In the genomic region with DNA sequence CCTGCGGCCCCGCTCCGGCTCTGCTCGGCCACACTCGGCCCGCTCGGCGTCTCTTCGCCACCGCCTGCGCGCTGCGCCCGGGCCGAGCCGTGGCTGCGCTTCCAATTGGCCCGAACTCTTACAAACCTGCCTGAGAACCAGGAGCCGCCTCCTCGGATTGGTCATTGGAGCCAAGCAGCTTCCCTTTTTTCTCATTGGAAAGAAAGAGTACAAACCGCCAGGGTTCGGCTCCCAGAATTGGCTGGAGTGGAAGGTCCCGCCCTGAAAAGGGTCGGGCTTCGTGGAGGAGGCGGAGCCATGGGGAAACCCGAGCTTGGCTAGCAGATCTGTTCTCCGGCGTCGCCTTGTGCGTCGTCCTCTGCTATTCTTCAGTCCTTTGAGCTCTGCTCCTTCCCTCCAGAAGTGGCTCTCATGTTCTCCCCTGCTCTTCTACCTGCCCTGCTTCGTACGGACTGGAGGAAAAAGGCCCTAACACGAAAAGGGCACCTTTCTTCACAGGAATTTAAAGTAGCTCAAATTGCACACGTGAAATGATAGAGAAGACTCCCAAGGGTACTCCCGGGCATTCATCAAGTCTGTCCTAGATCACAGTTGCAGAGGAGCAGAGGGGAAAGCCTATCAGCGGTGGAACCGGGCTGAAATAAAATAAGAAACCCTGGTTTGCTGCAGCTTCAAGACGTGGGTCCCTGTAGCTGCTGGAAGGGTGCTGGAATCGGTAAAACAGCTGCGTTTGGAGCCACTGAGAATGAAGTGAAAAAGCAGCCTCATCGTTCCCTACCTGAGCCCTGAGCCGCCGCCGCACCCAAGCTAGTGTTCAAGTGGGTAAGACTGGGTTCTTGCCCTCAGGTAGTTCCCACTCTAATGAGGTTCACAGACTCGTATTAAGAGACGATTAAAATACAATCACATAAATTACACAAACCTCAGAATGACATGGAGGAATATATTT, we compare ENCODE assay signal across 8 mouse cellular contexts. TPM values are rescaled to one million over a fixed set of nuclear protein-coding genes. Genes with fewer than 3 reads are reported as not detected.
DNase-seq lines count a peak whose midpoint lies in the region; ATAC-seq lines count a peak whose summit lies in the region.

Ppp2r5d (minus strand) TSS at position 225 of the 949 bp plus-strand sequence.

- 1% methylated on average over 48 of the region's 48 CpGs for WGBS in hindbrain, embryonic 16.5 days
- 3% methylated on average over 48 of the region's 48 CpGs for WGBS in macrophage (ENCODE audit: missing documents)

- peak; percentile 96 for ATAC-seq in hindbrain, embryonic 16.5 days

- peak within 1 kb of the TSS; percentile 90 for H3K27ac ChIP-seq in hindbrain, embryonic 16.5 days (ENCODE audit: low read depth, low read length)
- peak within 1 kb of the TSS; percentile 4; the same call in 1 of the 2 replicates for H3K27ac ChIP-seq in macrophage

- peaks cover 31% of the 10 kb centered on the region for H3K4me1 ChIP-seq in hindbrain, embryonic 16.5 days (ENCODE audit: control insufficient read depth, insufficient read depth, low read depth, low read length)

- H3K9ac ChIP-seq in hindbrain, embryonic 16.5 days (ENCODE audit: low read depth, low read length), result peak within 1 kb of the TSS; percentile 96

- H3K4me3 ChIP-seq in hindbrain, embryonic 16.5 days (ENCODE audit: low read length), result peak within 1 kb of the TSS; percentile 98
- H3K4me3 ChIP-seq in macrophage (ENCODE audit: inconsistent target), result peak within 1 kb of the TSS; percentile 53

- peaks cover 40% of the 10 kb centered on the region for H3K79me2 ChIP-seq in macrophage (ENCODE audit: inconsistent target)

- DNase-seq in WW6 (ENCODE audit: low read depth, low spot score), result peak; percentile 91
- DNase-seq in cerebellum, postnatal 4 days (ENCODE audit: low spot score in 2 of 2), result peak; percentile 79 to 92
- peak; percentile 98 for DNase-seq in gastrocnemius, adult 18-20 months (ENCODE audit: low spot score)
- DNase-seq in left cerebral cortex, adult 18-20 months (ENCODE audit: low spot score in 2 of 2), result peak; percentile 93 to 96
- peak; percentile 98 for DNase-seq in right cerebral cortex, adult 18-20 months
- DNase-seq in urinary bladder, postnatal 10 days (ENCODE audit: low spot score), result peak; percentile 70

- H3K4me2 ChIP-seq in hindbrain, embryonic 16.5 days (ENCODE audit: low read length), result peak within 1 kb of the TSS; percentile 90

- H3K36me3 ChIP-seq in hindbrain, embryonic 16.5 days (ENCODE audit: control insufficient read depth, insufficient read depth, low read length), result no peaks in the 10 kb centered on the region
- H3K36me3 ChIP-seq in macrophage (ENCODE audit: inconsistent target), result no peaks in the 10 kb centered on the region

- no peaks in the 10 kb centered on the region for H3K27me3 ChIP-seq in hindbrain, embryonic 16.5 days (replicated peaks; ENCODE audit: control insufficient read depth, insufficient read depth, low read length)

- H3K9me3 ChIP-seq in hindbrain, embryonic 16.5 days (ENCODE audit: control insufficient read depth, low read length), result no peaks in the 10 kb centered on the region

RNA-seq across cellular contexts. Expression of gene Ppp2r5d, which starts in this region (rescaled TPM):
- total RNA-seq in gastrocnemius, adult 18-20 months (2021), result 10 to 100 TPM; 26.4 to 28.3 TPM
- polyA plus RNA-seq in hindbrain, embryonic 16.5 days (2015; fragmentation: Nextera tagmentation; extraction: Ambion mirVana), result 102 and 112 TPM in 2 replicates
- total RNA-seq in left cerebral cortex, adult 18-20 months (2021), result 10 to 100 TPM; 81.5 to 89.3 TPM
- total RNA-seq in macrophage (2018; cell fraction: chromatin; rRNA removed), result 10 to 100 TPM; 14.8 to 73.6 (median 27.2) TPM
- total RNA-seq in macrophage (2018; cell fraction: cytosol; rRNA removed), result 10 to 100 TPM; 16.6 to 28.7 (median 24.5) TPM
- 10 to 100 TPM in 25 of 26 experiments, 1 to 10 TPM in 1; 9.5 to 37.7 (median 22.8) TPM for total RNA-seq in macrophage (2018; cell fraction: nucleus; rRNA removed)
- polyA plus RNA-seq in macrophage (2018), result 21.4 to 43.0 TPM (median 30.6 TPM) in 3 replicates

Comparison
In these comparisons a context has a peak if more than half of its experiments do, and no peak if none do; other contexts are left out.
1. Peak in every context shown above with its lines: DNase-seq, ATAC-seq, H3K4me3 ChIP-seq and H3K27ac ChIP-seq.